Mouse (Mus musculus) heart, embryonic 14.5 days (tissue): Measurements from ENCODE around the gene Hist1h2bl. TPM values are rescaled to one million over a fixed set of nuclear protein-coding genes. Genes with fewer than 3 reads are reported as not detected.

Experiments
- microRNA-seq: library from miRNA; unstranded; fragments of <30 nt; microRNA quantifications from one replicate; pipeline ENCODE4, GENCODE M21; 2016
- polyA plus RNA-seq: library from polyadenylated mRNA; unstranded; fragments of >200 nt; fragmentation: Nextera tagmentation; extraction: Ambion mirVana; gene quantifications from 2 replicates; pipeline ENCODE4 v1.2.1, GENCODE M21; 2014

Hist1h2bl gene
- polyA plus RNA-seq, 1 experiment from 2014 or later = 1.4 TPM

Small RNA genes within 50 kb of the gene (microRNA-seq; reads per million reads assigned to microRNA genes)
- gene Gm44357 (not detected), gene Gm44367 (not detected), gene Gm44454 (not detected)

Other genes with a start within 250 kb of the Hist1h2bl start
- gene Nkapl, start 247.6 kb downstream of the Hist1h2bl start, polyA plus RNA-seq = 2.0 and 2.1 TPM in 2 replicates
- gene Zkscan4, start 237.2 kb downstream of the Hist1h2bl start, polyA plus RNA-seq = 1.7 and 1.9 TPM in 2 replicates
- not detected in 2 replicates for gene Gm10065, start 236.7 kb downstream of the Hist1h2bl start, polyA plus RNA-seq
- 0.57 and 0.61 TPM in 2 replicates for gene AK157302, start 220.9 kb downstream of the Hist1h2bl start, polyA plus RNA-seq
- 15.0 and 17.5 TPM in 2 replicates for gene Gm11273, start 214.7 kb downstream of the Hist1h2bl start, polyA plus RNA-seq
- 6.3 and 7.2 TPM in 2 replicates for gene Zkscan8, start 185.0 kb downstream of the Hist1h2bl start, polyA plus RNA-seq
- 0.07 and 0.11 TPM in 2 replicates for gene Olfr1366, start 173.3 kb downstream of the Hist1h2bl start, polyA plus RNA-seq
- gene Olfr1535, start 156.2 kb downstream of the Hist1h2bl start, polyA plus RNA-seq = not detected in 2 replicates
- gene Olfr1364, start 134.4 kb downstream of the Hist1h2bl start, polyA plus RNA-seq = not detected in 2 replicates
- gene Olfr1362, start 102.1 kb downstream of the Hist1h2bl start, polyA plus RNA-seq = not detected in 2 replicates
- gene Olfr11, start 73.6 kb downstream of the Hist1h2bl start, polyA plus RNA-seq = not detected in 2 replicates
- not detected in 2 replicates for gene Olfr1361, start 52.8 kb downstream of the Hist1h2bl start, polyA plus RNA-seq
- gene Olfr1360, start 38.7 kb downstream of the Hist1h2bl start, polyA plus RNA-seq = not detected in 2 replicates
- gene Olfr1359, start 18.0 kb downstream of the Hist1h2bl start, polyA plus RNA-seq = not detected in 2 replicates
- 12.2 and 15.1 TPM in 2 replicates for gene Hist1h2ai, start 279 bp upstream of the Hist1h2bl start, polyA plus RNA-seq
- 2.4 and 4.4 TPM in 2 replicates for gene Hist1h3h, start 1.5 kb upstream of the Hist1h2bl start, polyA plus RNA-seq
- 1.00 TPM in 2 replicates for gene Hist1h2bm, start 5.9 kb upstream of the Hist1h2bl start, polyA plus RNA-seq
- gene Hist1h4j, start 18.9 kb upstream of the Hist1h2bl start, polyA plus RNA-seq = 0.50 and 0.58 TPM in 2 replicates
- 0.94 and 4.1 TPM in 2 replicates for gene Hist1h4k, start 34.4 kb upstream of the Hist1h2bl start, polyA plus RNA-seq
- gene Hist1h2ak, start 37.7 kb upstream of the Hist1h2bl start, polyA plus RNA-seq = 4.3 and 8.0 TPM in 2 replicates
- gene Hist1h2bn, start 38.0 kb upstream of the Hist1h2bl start, polyA plus RNA-seq = 2.2 and 2.7 TPM in 2 replicates
- gene Hist1h1b, start 64.5 kb upstream of the Hist1h2bl start, polyA plus RNA-seq = 5.3 and 7.2 TPM in 2 replicates
- gene Hist1h3i, start 67.2 kb upstream of the Hist1h2bl start, polyA plus RNA-seq = 70.6 and 84.8 TPM in 2 replicates
- 2.0 TPM in 1 of 2 replicates, not detected in the other for gene Hist1h2an, start 71.1 kb upstream of the Hist1h2bl start, polyA plus RNA-seq
- gene Hist1h2bp, start 71.3 kb upstream of the Hist1h2bl start, polyA plus RNA-seq = 0.38 and 0.58 TPM in 2 replicates
- gene Hist1h2bq, start 94.1 kb upstream of the Hist1h2bl start, polyA plus RNA-seq = 9.4 and 9.6 TPM in 2 replicates
- not detected in 2 replicates for gene Hist1h2ao, start 94.3 kb upstream of the Hist1h2bl start, polyA plus RNA-seq
- not detected in 2 replicates for gene Hist1h4m, start 95.6 kb upstream of the Hist1h2bl start, polyA plus RNA-seq
- 5.9 and 10.4 TPM in 2 replicates for gene Hist1h4n, start 116.1 kb upstream of the Hist1h2bl start, polyA plus RNA-seq
- 1,528 and 1,577 TPM in 2 replicates for gene Hist1h2ap, start 117.4 kb upstream of the Hist1h2bl start, polyA plus RNA-seq
- 10.6 and 11.1 TPM in 2 replicates for gene Hist1h2br, start 117.6 kb upstream of the Hist1h2bl start, polyA plus RNA-seq
- gene Zfp184, start 229.0 kb upstream of the Hist1h2bl start, polyA plus RNA-seq = 6.0 and 7.1 TPM in 2 replicates